Mouse (Mus musculus) myocyte (in vitro differentiated cells): ENCODE data around the gene Gm20388.

ENCODE experiments used
- POLR2A ChIP-seq: IDR thresholded peaks from one replicate; pipeline ENCODE4 v1.6.1; 2011; ENCODE audit warnings: low read depth, mild to moderate bottlenecking, control low read depth, moderate library complexity; ENCODE audit not compliant: insufficient read length
- POLR2AphosphoS2 ChIP-seq: IDR thresholded peaks from one replicate; pipeline ENCODE4 v1.6.1; 2011; ENCODE audit warnings: low read depth, control low read depth; ENCODE audit not compliant: insufficient read length

DNA sequence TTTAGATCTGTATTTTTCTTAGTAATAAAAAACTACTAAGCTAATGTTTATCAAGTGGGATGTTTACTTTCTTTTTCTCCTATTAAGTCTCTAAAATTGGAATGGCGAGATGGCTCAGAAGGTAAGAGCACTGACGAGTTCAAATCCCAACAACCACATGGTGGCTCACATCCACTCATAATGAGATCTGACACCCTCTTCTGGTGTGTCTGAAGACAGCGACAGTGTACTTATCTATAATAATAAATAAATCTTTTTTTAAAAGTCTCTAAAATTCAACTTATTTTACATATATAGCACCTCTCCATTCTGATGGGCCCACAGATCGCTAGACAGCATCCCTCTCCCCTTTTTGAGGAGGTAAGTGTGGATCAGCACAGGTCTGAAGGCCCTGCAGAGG, 2699.6 kb downstream of the Gm20388 start:
- no peak for TF ChIP-seq POLR2A
- no peak for TF ChIP-seq POLR2AphosphoS2
